Mouse (Mus musculus) ovary, postnatal 14 days (tissue): ENCODE results near the gene Psmd9.
"Not testable (repeated sequence)": the region's sequence is repeated elsewhere in the genome, so short reads cannot be mapped to it uniquely, and the experiment has no call there.

Experiments used
- DNase-seq: peaks from one replicate; pipeline ENCODE4 v3.0.0; 2022; ENCODE audit warnings: low spot score

Gene Psmd9

GRCm38 (mm10) chr5:123193436-123193835, 24.2 kb downstream of the Psmd9 start:
- DNase-seq = no peak

GRCm38 (mm10) chr5:123194856-123195255, 25.6 kb downstream of the Psmd9 start:
- DNase-seq = no peak

DNA sequence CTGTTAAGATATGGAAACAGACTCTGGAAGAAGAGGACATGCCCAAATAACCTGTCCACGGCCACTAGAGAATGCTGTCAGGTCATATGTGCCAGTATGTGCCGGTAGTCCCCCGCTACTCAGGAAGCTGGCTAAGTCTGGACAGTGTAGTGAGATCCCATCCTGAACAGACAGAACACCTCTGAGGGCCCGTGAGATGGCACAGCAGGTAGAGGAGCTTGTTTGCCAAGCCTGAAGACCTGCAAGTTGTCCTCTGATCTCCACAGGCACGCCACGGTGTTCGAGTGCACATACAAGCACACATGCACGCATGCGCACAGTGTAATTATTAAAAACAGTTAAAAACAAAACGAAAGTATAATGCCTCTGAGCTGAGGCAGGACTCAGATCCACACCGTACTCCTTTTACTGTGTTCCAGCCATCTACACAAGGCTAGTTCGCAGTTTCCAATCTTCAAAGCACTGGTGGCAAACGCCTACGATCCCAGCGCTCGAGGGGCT, 26.3 kb downstream of the Psmd9 start:
- no peak for DNase-seq

- no peak for DNase-seq
These were observed 27.5 kb downstream of the Psmd9 start for GRCm38 (mm10) chr5:123196746-123197145.

DNA sequence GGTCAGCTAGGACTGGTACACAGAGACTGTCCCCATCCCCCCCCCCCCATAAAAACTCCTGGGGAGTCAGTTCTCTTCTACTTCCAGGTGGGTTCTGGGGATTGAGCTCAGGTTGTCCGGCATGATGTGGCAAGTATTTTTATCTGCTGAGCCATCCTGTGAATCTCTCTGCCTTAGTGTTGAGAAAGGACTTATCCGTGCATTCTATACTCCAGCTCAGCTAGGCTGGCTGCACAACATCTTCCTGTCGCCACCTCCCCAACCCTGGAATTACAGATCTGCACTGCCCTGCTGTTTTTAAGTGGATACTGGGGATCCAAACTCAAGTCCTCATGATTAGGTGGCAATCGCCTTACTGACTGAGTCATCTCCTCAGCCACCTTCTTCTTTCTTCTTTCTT, 29.3 kb downstream of the Psmd9 start:
- DNase-seq = no peak

- DNase-seq = not testable (repeated sequence)
These were observed 31.8 kb downstream of the Psmd9 start for GRCm38 (mm10) chr5:123200816-123201522.

- no peak for DNase-seq
These were observed 32.3 kb downstream of the Psmd9 start for GRCm38 (mm10) chr5:123201523-123201892.

GRCm38 (mm10) chr5:123201987-123202386, 32.8 kb downstream of the Psmd9 start:
- DNase-seq = no peak

DNA sequence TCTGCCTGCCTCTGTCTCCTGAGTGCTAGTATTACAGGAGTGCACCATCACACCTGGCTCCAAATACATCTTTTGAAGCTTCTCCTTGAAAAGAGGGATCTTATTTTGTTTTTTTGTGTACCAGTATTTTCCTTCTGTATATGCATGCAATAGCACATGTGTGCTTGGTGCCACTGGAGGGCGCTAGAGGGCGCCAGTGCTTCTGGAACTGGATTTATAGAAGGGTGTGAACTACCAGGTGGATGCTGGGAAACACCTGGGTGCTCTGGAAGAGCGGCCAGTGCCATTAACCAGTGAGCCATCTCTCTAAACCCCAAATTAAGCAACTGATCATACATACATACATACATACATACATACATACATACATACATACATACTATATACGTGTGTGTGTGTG, 33.6 kb downstream of the Psmd9 start:
- not testable (repeated sequence) for DNase-seq

DNA sequence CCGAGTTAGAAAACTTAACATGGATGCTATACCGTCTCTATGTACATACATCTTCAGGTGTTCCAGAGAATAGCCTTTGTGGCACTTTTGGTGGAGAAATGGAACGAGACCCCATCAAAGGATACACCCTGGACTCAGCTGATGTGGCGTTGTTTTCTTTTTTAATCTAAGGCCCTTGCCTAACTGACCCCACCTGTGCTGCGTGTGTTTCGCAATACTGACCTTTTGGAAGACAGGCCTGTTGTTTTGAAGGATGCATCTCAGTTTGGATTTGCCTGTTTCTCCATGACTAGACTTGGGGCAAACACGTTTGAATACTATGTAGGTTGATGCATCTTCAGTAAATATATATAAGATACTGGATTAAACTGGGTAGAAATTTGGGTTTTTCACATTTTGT, 34.4 kb downstream of the Psmd9 start:
- DNase-seq = not testable (repeated sequence)

DNA sequence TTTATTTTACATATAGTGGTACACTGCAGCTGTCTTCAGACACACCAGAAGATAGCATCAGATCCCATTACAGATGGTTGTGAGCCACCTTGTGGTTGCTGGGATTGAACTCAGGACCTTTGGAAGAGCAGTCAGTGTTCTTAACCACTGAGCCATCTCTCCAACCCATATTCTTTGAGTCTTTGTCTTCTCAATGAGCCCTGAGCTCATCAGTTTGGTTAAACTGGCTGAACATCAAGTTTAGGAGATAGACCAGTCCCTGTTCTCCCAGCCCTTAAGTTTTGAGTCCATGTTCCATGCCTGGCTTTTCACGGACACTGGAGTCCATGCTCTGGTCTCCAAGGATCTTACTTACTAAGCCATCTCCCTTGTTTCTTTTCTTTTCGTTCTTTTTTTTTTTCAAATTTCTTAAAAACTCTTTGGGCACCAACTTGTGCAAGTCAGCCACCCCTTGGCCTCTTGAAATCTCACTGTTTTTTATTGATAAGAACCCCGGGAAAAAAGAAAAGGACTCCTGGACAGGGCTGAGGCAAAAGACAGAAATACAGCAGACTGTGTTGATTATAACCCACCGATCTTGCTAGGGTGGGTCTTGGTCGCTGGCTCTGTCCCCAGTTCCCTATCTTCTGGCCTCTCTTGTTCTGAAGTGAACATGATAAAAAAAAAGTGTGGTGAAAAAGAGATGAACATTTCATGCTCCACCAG, 53.3 kb downstream of the Psmd9 start:
- not testable (repeated sequence) for DNase-seq

GRCm38 (mm10) chr5:123223051-123223410, 53.8 kb downstream of the Psmd9 start:
- DNase-seq = no peak

DNA sequence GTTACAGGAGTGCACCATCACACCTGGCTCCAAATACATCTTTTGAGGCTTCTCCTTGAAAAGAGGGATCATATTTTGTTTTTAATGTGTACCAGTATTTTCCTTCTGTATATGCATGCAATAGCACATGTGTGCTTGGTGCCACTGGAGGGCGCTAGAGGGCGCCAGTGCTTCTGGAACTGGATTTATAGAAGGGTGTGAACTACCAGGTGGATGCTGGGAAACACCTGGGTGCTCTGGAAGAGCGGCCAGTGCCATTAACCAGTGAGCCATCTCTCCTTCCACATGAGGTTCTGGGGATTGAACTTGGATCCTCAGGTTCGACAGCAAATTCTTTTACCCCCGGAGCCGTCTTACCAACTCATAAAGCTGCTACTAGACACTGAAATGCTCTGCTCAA, 54.6 kb downstream of the Psmd9 start:
- not testable (repeated sequence) for DNase-seq

DNA sequence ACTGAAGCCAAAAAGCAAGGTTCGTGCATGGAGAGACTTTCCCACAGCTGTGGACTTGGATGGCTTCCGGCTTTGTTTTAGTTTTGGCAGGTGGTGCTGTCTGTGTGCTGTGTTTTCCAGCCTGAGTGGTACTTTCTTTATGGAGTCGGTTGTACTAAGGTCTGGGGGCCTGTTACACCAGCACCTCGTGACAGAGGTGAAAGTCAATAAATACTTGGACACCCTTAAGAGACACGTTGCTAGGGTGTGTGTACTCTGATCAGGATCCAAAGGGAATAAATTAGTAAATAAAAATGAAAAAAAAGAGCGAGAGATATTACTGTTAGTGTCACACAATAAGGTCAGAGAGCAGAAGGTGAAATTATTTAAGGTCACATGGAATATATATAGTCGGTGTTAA, 57.6 kb downstream of the Psmd9 start:
- no peak for DNase-seq

GRCm38 (mm10) chr5:123227762-123228523, 58.7 kb downstream of the Psmd9 start:
- DNase-seq = peak; percentile 93

DNA sequence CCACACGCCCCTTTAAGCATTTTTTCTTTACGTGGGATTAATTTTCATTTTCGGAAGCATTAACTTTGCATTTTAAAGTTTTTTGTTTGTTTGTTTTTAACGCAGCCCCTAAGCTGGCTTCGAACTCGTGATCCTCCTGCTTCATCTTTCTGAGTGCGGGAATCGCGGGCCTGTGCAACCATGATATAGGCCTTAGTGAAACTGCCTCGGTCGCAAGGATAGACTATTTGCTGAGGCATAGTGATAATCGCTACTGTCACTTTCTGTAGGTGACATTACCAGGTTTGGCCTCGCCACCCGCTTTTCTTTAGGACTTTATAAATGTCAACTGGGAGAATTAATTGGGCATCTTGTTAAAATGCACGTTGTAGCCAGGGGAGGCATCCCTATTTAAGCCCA, 59.3 kb downstream of the Psmd9 start:
- DNase-seq = no peak

DNA sequence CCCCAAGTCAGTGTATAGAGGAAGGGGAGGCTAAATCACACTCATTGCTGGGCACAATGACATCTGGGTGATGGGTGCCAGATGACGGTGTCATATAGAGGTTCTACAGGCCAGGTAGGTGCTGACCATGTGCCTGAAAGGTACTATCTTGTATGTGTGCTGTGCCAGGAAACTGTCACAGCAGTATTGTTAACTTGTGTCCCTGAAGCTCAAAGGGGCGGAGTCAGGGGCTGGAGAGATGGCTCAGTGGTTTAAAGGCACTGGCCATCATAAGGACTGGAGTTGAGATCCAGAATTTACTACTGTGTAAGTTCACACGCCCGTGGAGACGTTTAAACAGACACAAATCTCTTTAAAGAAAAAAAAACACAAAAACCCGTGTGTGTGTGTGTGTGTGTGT, 60.1 kb downstream of the Psmd9 start:
- no peak for DNase-seq

DNA sequence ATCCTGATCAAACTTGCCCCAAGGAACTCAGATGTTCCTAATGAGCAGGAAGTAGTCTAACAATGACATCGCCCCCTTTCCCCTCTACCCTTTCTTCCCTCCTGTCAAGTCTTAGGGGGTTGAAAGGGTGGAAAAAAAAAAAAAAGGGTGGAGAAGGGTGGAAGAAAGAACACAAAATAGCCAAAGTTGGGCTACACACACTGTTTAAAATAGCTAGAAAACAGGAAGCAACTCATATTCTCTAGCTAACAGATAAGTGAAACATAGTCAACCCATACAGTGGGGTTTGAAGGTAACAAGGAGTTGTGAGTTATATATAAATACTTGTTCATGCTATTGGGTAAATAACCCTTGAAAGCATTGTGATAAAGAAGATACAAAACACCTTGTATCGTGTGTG, 63.0 kb downstream of the Psmd9 start:
- DNase-seq = no peak

DNA sequence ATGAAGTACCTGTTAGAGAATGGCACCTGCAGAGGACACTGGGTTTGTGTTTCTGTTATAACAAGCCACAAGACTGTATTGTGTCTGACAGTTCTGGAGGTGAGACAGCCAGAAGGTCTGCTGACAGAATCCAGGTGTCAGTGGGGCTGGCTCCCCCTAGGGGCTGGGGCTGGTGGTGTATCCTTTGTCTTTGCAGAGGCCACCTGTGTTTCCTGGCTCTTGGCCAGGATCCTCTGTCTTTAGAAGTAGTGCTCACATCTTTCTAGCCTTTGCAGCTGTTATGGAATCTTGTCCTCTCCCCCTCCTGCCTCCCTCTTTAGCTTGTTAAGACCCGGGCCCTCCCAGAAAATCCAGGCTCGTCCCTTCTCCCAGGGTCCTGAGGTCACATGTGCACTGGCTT, 66.5 kb downstream of the Psmd9 start:
- peak; percentile 37 for DNase-seq

- DNase-seq = no peak
These were observed 67.2 kb downstream of the Psmd9 start for GRCm38 (mm10) chr5:123236426-123236825.

DNA sequence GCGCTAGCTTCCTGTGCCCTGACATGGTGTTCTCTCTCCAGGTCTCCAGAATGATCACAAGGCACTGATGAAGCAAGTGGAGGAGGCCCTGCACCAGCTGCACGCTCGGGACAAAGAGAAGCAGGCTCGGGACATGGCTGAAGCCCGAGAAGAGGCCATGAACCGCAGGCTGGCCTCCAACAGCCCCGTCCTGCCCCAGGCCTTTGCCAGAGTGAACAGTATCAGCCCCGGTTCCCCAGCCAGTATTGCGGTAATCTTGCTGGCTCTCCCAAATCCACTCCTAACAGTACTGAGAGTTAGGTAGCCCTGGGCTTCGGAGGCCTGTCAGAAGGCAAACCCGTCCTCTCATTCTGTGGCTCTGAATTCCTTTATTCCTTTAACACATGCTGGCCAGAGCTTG, 70.3 kb downstream of the Psmd9 start:
- no peak for DNase-seq

DNA sequence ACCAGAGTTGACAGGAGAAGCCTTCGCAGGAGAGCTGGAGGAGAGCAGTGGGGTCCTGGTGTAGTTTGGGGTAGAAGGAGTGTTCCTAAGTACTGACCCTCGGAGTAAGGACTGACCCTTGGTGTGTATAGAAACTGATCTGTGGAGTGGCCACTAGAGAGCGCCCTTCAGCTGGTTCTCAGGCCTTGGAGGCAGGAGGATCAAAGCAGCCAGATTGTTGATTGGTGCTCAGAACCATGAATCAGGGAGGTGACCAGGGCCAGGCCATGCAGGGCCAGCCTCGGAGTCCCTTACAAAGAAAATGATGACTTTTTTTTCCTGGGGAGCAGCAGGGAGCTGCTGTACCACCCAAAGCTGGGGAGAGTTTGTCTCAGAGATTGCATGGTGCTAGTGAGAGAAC, 76.3 kb downstream of the Psmd9 start:
- DNase-seq = peak; percentile 39

DNA sequence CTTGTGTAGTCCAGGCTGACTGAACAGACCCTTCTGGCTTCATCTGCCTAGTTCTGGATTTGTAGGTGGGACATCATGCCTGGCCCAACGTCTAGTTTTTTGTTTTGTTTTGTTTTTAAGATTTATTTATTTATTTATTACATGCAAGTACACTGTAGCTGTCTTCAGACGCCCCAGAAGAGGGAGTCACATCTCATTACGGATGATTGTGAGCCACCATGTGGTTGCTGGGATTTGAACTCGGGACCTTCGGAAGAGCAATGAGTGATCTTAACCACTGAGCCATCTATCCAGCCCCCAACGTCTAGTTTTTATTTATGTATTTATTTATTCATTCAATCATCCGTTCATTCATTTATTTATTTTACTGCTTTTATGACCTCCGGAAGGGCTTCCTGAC, 82.2 kb downstream of the Psmd9 start:
- no peak for DNase-seq
